8 mouse cellular contexts compared by ENCODE assay signal in the genomic region with DNA sequence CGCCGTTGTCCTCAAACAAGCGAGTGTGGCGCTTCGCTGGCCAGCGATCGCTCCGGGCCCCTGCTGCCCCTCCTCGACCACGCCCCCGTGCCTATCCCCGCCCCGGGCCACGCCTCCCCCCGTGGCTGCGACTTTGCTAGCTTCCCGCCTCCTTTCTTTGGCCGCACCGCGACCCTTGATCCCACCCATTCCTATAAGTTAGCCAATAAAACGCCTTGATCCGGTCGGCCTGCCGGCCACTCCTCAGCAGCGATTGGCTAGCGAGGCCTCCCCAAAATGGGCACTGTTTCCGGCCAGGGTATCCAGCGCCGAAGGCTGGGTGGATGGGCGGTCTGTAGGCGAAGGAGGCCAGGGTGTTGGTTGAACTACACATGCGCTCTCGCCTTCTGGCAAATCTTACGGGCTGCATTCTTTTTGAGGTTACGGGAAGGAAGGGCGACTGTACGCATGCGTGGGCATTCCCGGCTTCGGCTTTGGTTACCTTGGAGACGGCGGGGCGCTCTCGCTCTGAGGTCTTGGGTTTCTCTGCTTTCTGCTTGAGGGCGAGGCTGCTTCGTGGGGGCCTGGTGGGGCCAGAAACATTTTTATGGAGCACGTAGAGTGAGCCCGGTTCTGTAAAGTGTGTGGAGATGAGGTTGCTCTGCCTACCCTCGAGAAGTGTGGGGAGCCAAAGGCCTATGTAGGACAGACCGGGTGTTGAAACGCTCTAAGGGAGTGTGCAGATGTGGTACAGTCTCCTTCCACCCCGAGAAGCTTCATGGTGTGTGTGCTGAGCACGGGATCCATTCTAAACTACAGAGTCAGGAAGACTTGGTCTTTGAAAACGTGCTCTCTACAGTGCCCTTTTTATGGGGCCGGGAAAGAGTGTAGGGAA. TPM values are rescaled to one million over a fixed set of nuclear protein-coding genes. Genes with fewer than 3 reads are reported as not detected.
DNase-seq lines count a peak whose midpoint lies in the region; ATAC-seq lines count a peak whose summit lies in the region.

A gene (minus strand): TSS at position 127 of the 874 bp plus-strand sequence.

- peaks cover 12 to 36% of the 10 kb centered on the region in 2 experiments for H3K4me1 ChIP-seq in heart, embryonic 14.5 days (ENCODE audit: control insufficient read depth in 2 of 2, insufficient read depth in 2 of 2, low read length in 2 of 2)
- H3K4me1 ChIP-seq in liver, embryonic 13.5 days (replicated peaks), result peaks cover 36% of the 10 kb centered on the region
- peaks cover 35% of the 10 kb centered on the region for H3K4me1 ChIP-seq in stomach, embryonic 16.5 days (ENCODE audit: control insufficient read depth, insufficient read depth, low read length)

- H3K4me2 ChIP-seq in heart, embryonic 14.5 days (ENCODE audit: low read length), result peak within 1 kb of the TSS; percentile 85
- peak within 1 kb of the TSS; percentile 94 for H3K4me2 ChIP-seq in liver, embryonic 13.5 days
- H3K4me2 ChIP-seq in stomach, embryonic 16.5 days (ENCODE audit: low read depth, low read length), result peak within 1 kb of the TSS; percentile 82

- no peaks in the 10 kb centered on the region for H3K27me3 ChIP-seq in heart, embryonic 14.5 days (ENCODE audit: control insufficient read depth, insufficient read depth, low read length)
- no peaks in the 10 kb centered on the region for H3K27me3 ChIP-seq in liver, embryonic 13.5 days
- H3K27me3 ChIP-seq in stomach, embryonic 16.5 days (ENCODE audit: control insufficient read depth, insufficient read depth, low read length), result no peaks in the 10 kb centered on the region

- peak within 1 kb of the TSS; percentile 75 to 85 for H3K27ac ChIP-seq in heart, embryonic 14.5 days (replicated peaks in 1 of 2; ENCODE audit: control insufficient read depth in 1 of 2, insufficient read depth in 1 of 2, low read depth in 2 of 2, low read length in 2 of 2)
- H3K27ac ChIP-seq in liver, embryonic 13.5 days, result peak within 1 kb of the TSS; percentile 58; the same call in 1 of the 2 replicates
- H3K27ac ChIP-seq in stomach, embryonic 16.5 days (ENCODE audit: low read length), result peak within 1 kb of the TSS; percentile 83

- peak; percentile 85 for ATAC-seq in CD4-positive, CD25-positive, alpha-beta regulatory T cell, adult 4 months
- ATAC-seq in heart, embryonic 14.5 days (ENCODE audit: insufficient number of reproducible peaks, insufficient read depth, low FRiP score, low read depth), result peak; percentile 98
- peak; percentile 97 for ATAC-seq in liver, embryonic 13.5 days (ENCODE audit: low read depth)
- ATAC-seq in stomach, embryonic 16.5 days (ENCODE audit: insufficient read depth, low FRiP score), result peak; percentile 98

- no peaks in the 10 kb centered on the region for H3K9me3 ChIP-seq in heart, embryonic 14.5 days (ENCODE audit: control insufficient read depth, low read length)
- H3K9me3 ChIP-seq in liver, embryonic 13.5 days (replicated peaks), result no peaks in the 10 kb centered on the region
- H3K9me3 ChIP-seq in stomach, embryonic 16.5 days (replicated peaks; ENCODE audit: control insufficient read depth, low read length), result no peaks in the 10 kb centered on the region

- peak; percentile 80 for DNase-seq in c-Kit-negative CD71-positive TER-119-positive erythroid progenitor cells, embryonic 14.5 days (ENCODE audit: low read depth, low spot score)
- peak; percentile 100 for DNase-seq in fibroblast of lung, adult 2 months (ENCODE audit: low read depth)
- peak; percentile 99 for DNase-seq in kidney, postnatal 14 days
- DNase-seq in liver, embryonic 13.5 days, result peak; percentile 97
- peak; percentile 100 for DNase-seq in neural tube, embryonic 10.5 days (ENCODE audit: extremely low spot score, low spot score)

- peak within 1 kb of the TSS; percentile 85 for H3K9ac ChIP-seq in heart, embryonic 14.5 days (ENCODE audit: low read length)
- H3K9ac ChIP-seq in liver, embryonic 13.5 days, result peak within 1 kb of the TSS; percentile 77
- H3K9ac ChIP-seq in stomach, embryonic 16.5 days (ENCODE audit: low read length), result peak within 1 kb of the TSS; percentile 88

- peak within 1 kb of the TSS; percentile 71 to 74 for H3K4me3 ChIP-seq in heart, embryonic 14.5 days (ENCODE audit: control insufficient read depth in 1 of 2, insufficient read depth in 1 of 2, low read depth in 1 of 2, low read length in 2 of 2)
- H3K4me3 ChIP-seq in liver, embryonic 13.5 days (replicated peaks), result peak within 1 kb of the TSS; percentile 64
- peak within 1 kb of the TSS; percentile 76 for H3K4me3 ChIP-seq in stomach, embryonic 16.5 days (replicated peaks; ENCODE audit: low read length)

- 2% methylated on average over 54 of the region's 55 CpGs for WGBS in heart, embryonic 14.5 days
- WGBS in liver, embryonic 13.5 days (ENCODE audit: insufficient replicate concordance), result under 1% methylated on average over 51 of the region's 55 CpGs
- WGBS in stomach, embryonic 16.5 days, result under 1% methylated on average over 55 of the region's 55 CpGs

- no peaks in the 10 kb centered on the region for H3K36me3 ChIP-seq in heart, embryonic 14.5 days (ENCODE audit: control insufficient read depth, insufficient read depth, low read length)
- H3K36me3 ChIP-seq in liver, embryonic 13.5 days, result no peaks in the 10 kb centered on the region
- H3K36me3 ChIP-seq in stomach, embryonic 16.5 days (ENCODE audit: control insufficient read depth, insufficient read depth, low read length), result no peaks in the 10 kb centered on the region

RNA-seq across cellular contexts. Expression of the gene that starts here (rescaled TPM):
- 10 to 100 TPM; 29.6 to 50.3 TPM for polyA plus RNA-seq in CD4-positive, CD25-positive, alpha-beta regulatory T cell, adult 4 months (2017; shearing (Covaris generic))
- 1.3 and 1.5 TPM in 2 replicates for polyA plus RNA-seq in heart, embryonic 14.5 days (2014; fragmentation: Nextera tagmentation; extraction: Ambion mirVana)
- polyA plus RNA-seq in liver, embryonic 13.5 days (2015; fragmentation: Nextera tagmentation; extraction: Ambion mirVana), result 0.42 and 0.50 TPM in 2 replicates
- 4.2 and 4.9 TPM in 2 replicates for polyA plus RNA-seq in stomach, embryonic 16.5 days (2015; fragmentation: Nextera tagmentation; extraction: Ambion mirVana)

Comparison
In these comparisons a context has a peak if more than half of its experiments do, and no peak if none do; other contexts are left out.
1. Peak in every context shown above with its lines: DNase-seq, ATAC-seq, H3K4me3 ChIP-seq and H3K27ac ChIP-seq.
2. Peak in DNase-seq, ATAC-seq, H3K4me3 ChIP-seq, H3K27ac ChIP-seq, H3K9ac ChIP-seq and H3K4me2 ChIP-seq in liver, embryonic 13.5 days; RNA of the gene not detected or under 1 TPM.